Mouse (Mus musculus) megakaryocyte, embryonic 14.5 days (primary cell): ENCODE data around the gene Twf2.

Experiments used
- FLI1 ChIP-seq: IDR thresholded peaks from 2 replicates; pipeline ENCODE4 v1.6.1; 2012; ENCODE audit warnings: low read length, inconsistent platforms, mixed read lengths
- GATA1 ChIP-seq: IDR thresholded peaks from 3 replicates; pipeline ENCODE4 v1.6.1; 2012; ENCODE audit warnings: mixed read lengths, low read length, inconsistent platforms, borderline replicate concordance

GRCm38 (mm10) chr9:106225469-106226150 is 22.7 kb downstream of the Twf2 start:
- TF ChIP-seq GATA1 (no peak), FLI1 (no peak)
